Mouse (Mus musculus): ENCODE results near the gene Prr7. TPM values are rescaled to one million over a fixed set of nuclear protein-coding genes. Genes with fewer than 3 reads are reported as not detected.

Gene Prr7
- polyA plus RNA-seq (2015; fragmentation: Nextera tagmentation; extraction: Ambion mirVana), result 5.5 and 5.7 TPM in 2 replicates

GRCm38 (mm10) chr13:55464027-55464884 lies at the start of gene Prr7:
Prr7 (plus strand) TSS chr13:55464267.
- Histone ChIP-seq H3K4me2 (peak within 1 kb of the TSS; percentile 89), H3K27ac (peak within 1 kb of the TSS; percentile 97), H3K9me3 (no peaks in the 10 kb centered on the region), H3K27me3 (replicated peaks) (no peaks in the 10 kb centered on the region), H3K36me3 (replicated peaks) (peaks cover 3% of the 10 kb centered on the region; the same call in 1 of the 2 replicates), H3K4me3 (peak within 1 kb of the TSS; percentile 61), H3K9ac (peak within 1 kb of the TSS; percentile 76), H3K4me1 (peaks cover 57% of the 10 kb centered on the region)
- WGBS, result under 1% methylated on average over 79 of the region's 84 CpGs
- peak; percentile 80 for ATAC-seq (replicated peaks)

DNA sequence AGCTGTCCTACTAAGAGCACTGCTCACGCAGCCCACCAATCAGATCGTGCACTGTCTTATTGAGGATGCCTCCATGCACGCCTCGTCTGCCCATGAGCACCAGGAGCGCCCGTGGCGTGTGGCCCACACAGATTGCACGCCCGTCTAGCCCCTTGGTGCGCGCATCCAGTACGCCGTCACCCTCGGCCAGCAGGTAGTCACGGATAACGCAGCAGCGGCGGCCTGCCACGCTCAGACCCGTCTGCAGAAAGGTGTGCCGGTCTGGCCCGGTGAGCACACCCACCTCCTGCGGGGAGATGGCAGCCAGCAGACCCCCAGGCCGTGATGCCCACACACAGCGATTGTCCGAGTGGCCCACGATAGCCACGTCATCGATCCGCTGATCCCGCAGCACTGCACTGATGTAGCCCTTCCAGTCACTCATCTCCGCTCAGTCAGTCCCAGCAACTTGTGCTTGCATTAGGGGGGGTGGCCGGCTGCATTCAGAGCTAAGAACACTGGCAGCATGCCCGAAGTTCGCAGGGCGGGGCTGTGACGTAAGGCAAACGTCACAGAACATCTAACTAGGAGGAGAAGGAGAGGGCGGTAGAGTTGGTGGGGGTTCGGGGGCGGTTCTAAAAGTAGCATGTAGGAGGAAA lies 49.2 kb upstream of the Prr7 start, which contains the start of gene Pfn3:
Gene Pfn3, minus strand, starts transcription at position 490 of the 638 bp plus-strand sequence.
- H3K4me2 ChIP-seq, result peak within 1 kb of the TSS; percentile 60
- no peak within 1 kb of the TSS for H3K27ac ChIP-seq
- 11% methylated on average over 41 of the region's 41 CpGs for WGBS
- H3K4me3 ChIP-seq, result peak within 1 kb of the TSS; percentile 39
- no peaks in the 10 kb centered on the region for H3K9me3 ChIP-seq
- ATAC-seq (replicated peaks), result peak; percentile 67
- peaks cover 21% of the 10 kb centered on the region for H3K27me3 ChIP-seq (replicated peaks)
- no peaks in the 10 kb centered on the region for H3K36me3 ChIP-seq (replicated peaks)
- peak within 1 kb of the TSS; percentile 33 for H3K9ac ChIP-seq
- H3K4me1 ChIP-seq, result peaks cover 10% of the 10 kb centered on the region

DNA sequence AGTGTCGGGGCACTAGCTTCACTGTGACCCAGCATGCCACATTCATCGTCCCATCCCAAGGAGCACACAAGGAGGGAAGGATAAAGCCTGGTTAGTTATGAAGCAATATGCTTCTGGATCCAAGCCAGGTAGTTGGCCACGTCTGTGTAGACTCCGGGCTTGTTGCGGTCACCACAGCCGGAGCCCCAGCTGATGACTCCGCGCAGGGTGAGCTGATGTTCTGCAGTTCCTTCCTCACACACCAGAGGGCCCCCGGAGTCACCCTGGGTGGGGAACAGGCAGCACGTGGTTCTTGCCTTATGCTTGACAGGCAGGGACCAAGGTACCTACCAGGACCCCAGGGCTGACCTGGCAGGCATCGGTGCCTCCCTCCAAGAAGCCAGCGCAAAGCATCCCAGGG lies 46.1 kb upstream of the Prr7 start:
- peak; percentile 73; the same call in 1 of the 2 replicates for ATAC-seq (replicated peaks)
- Histone ChIP-seq H3K9me3 (no peaks in the 10 kb centered on the region), H3K27me3 (replicated peaks) (peaks cover 46% of the 10 kb centered on the region), H3K27ac (no peak overlapping the region), H3K4me2 (peak overlapping the region; percentile 34), H3K36me3 (replicated peaks) (no peaks in the 10 kb centered on the region), H3K4me1 (peaks cover 20% of the 10 kb centered on the region), H3K9ac (no peak overlapping the region; the same call in 1 of the 2 replicates), H3K4me3 (0 out of 2 replicates have a peak overlapping the region, but pooled peaks have one; percentile 4)
- WGBS, result 11% methylated on average over 12 of the region's 12 CpGs

- H3K4me1 ChIP-seq, result peaks cover 20% of the 10 kb centered on the region
- no peak overlapping the region for H3K9ac ChIP-seq
- WGBS, result 88% methylated on average over 5 of the region's 5 CpGs
- H3K4me2 ChIP-seq, result no peak overlapping the region
- no peak overlapping the region for H3K27ac ChIP-seq
- H3K36me3 ChIP-seq (replicated peaks), result no peaks in the 10 kb centered on the region
- no peak for ATAC-seq (replicated peaks)
- H3K4me3 ChIP-seq, result no peak overlapping the region
- H3K9me3 ChIP-seq, result no peaks in the 10 kb centered on the region
- peaks cover 46% of the 10 kb centered on the region for H3K27me3 ChIP-seq (replicated peaks)
These were observed 44.9 kb upstream of the Prr7 start for GRCm38 (mm10) chr13:55419142-55419541.

- no peak; the same call in 1 of the 2 replicates for ATAC-seq (replicated peaks)
- no peak overlapping the region for H3K9ac ChIP-seq
- no peak overlapping the region for H3K4me3 ChIP-seq
- H3K4me2 ChIP-seq, result peak overlapping the region; percentile 48
- H3K36me3 ChIP-seq (replicated peaks), result no peaks in the 10 kb centered on the region
- H3K9me3 ChIP-seq, result no peaks in the 10 kb centered on the region
- no peak overlapping the region for H3K27ac ChIP-seq
- H3K27me3 ChIP-seq (replicated peaks), result peaks cover 46% of the 10 kb centered on the region
- WGBS, result 32% methylated on average over 51 of the region's 51 CpGs
- peaks cover 15% of the 10 kb centered on the region for H3K4me1 ChIP-seq
These were observed 43.8 kb upstream of the Prr7 start for GRCm38 (mm10) chr13:55420018-55420932.

GRCm38 (mm10) chr13:55420933-55421800 lies 42.9 kb upstream of the Prr7 start:
- H3K9ac ChIP-seq, result 0 out of 2 replicates have a peak overlapping the region, but pooled peaks have one; percentile 8
- H3K27ac ChIP-seq, result no peak overlapping the region
- peak overlapping the region; percentile 19 for H3K4me3 ChIP-seq
- H3K4me2 ChIP-seq, result peak overlapping the region; percentile 48
- H3K4me1 ChIP-seq, result peaks cover 15% of the 10 kb centered on the region
- 16% methylated on average over 35 of the region's 35 CpGs for WGBS
- ATAC-seq (replicated peaks), result peak; percentile 78
- H3K27me3 ChIP-seq (replicated peaks), result peaks cover 46% of the 10 kb centered on the region
- no peaks in the 10 kb centered on the region for H3K9me3 ChIP-seq
- H3K36me3 ChIP-seq (replicated peaks), result no peaks in the 10 kb centered on the region

GRCm38 (mm10) chr13:55426613-55427012 lies 37.5 kb upstream of the Prr7 start, which contains the start of gene F12:
F12 (minus strand) TSS chr13:55426793.
- no peak within 1 kb of the TSS for H3K27ac ChIP-seq
- no peak within 1 kb of the TSS for H3K9ac ChIP-seq
- peaks cover 7% of the 10 kb centered on the region; the same call in 1 of the 2 replicates for H3K27me3 ChIP-seq (replicated peaks)
- no peak for ATAC-seq (replicated peaks)
- no peak within 1 kb of the TSS for H3K4me3 ChIP-seq
- H3K9me3 ChIP-seq, result no peaks in the 10 kb centered on the region
- WGBS, result 90% methylated on average over 10 of the region's 10 CpGs
- H3K4me1 ChIP-seq, result no peaks in the 10 kb centered on the region
- H3K4me2 ChIP-seq, result no peak within 1 kb of the TSS
- H3K36me3 ChIP-seq (replicated peaks), result no peaks in the 10 kb centered on the region

DNA sequence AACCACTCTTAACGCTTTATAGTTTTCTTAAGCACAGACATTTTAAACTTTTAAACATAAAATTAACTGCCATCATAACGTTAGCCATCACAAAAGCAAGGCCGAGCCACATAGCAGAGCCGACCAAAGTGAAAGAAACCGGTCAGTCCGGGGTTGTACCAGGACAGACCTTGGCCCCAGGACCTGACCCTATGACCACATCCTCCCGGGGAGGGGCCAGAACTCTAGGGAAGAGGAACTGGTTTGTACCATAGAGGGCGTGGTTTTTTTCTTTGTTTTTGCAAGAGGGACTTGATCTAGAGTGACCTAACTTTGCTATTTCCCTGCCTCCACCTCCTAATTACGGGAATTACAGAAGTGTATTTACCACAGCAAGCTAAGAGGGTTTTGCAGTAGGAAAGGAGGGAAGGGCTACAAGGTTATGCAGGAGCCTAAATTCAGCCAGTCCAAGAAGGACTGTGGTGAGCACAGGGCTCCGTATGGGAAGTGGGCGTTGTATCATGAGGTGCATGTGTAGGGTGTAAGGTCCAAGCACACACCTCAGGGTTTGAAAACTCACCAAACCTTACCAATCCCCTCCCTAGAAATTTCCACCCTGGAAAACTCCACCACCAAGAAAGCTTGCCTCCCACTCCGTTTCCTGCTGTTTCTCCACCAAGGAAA lies 34.7 kb upstream of the Prr7 start:
- H3K36me3 ChIP-seq (replicated peaks), result no peaks in the 10 kb centered on the region
- no peak overlapping the region for H3K4me3 ChIP-seq
- no peak overlapping the region for H3K4me2 ChIP-seq
- no peaks in the 10 kb centered on the region for H3K4me1 ChIP-seq
- H3K9me3 ChIP-seq, result no peaks in the 10 kb centered on the region
- no peaks in the 10 kb centered on the region for H3K27me3 ChIP-seq (replicated peaks)
- H3K9ac ChIP-seq, result no peak overlapping the region
- H3K27ac ChIP-seq, result no peak overlapping the region
- ATAC-seq (replicated peaks), result no peak
- WGBS, result 80% methylated on average over 12 of the region's 12 CpGs

DNA sequence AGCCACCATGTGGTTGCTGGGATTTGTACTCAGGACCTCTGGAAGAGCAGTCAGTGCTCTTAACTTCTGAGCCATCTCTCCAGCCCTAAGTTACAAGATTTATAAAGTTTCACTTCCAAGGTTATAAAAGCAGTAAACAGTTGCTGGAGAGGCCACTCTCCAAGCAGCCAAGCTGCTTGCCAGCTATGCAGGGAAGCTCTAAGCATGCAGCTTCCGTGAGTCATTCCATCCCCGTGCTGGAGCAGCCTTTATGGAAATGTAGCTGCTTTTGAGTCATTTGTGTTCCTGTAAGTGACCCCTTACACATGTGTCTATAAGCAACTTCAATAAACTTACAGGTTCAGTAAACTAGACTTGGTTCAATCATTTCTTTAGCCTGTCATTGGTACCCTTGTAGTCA lies 33.5 kb upstream of the Prr7 start:
- ATAC-seq (replicated peaks), result no peak
- WGBS, result 90% methylated on average over 2 of the region's 2 CpGs
- Histone ChIP-seq H3K4me2 (no peak overlapping the region), H3K27me3 (replicated peaks) (no peaks in the 10 kb centered on the region), H3K4me3 (no peak overlapping the region), H3K36me3 (replicated peaks) (no peaks in the 10 kb centered on the region), H3K9me3 (no peaks in the 10 kb centered on the region), H3K4me1 (no peaks in the 10 kb centered on the region), H3K27ac (no peak overlapping the region), H3K9ac (no peak overlapping the region)

GRCm38 (mm10) chr13:55431889-55432685 lies 32.0 kb upstream of the Prr7 start:
- Histone ChIP-seq H3K4me1 (no peaks in the 10 kb centered on the region), H3K27ac (no peak overlapping the region), H3K9ac (no peak overlapping the region), H3K4me3 (no peak overlapping the region), H3K27me3 (replicated peaks) (no peaks in the 10 kb centered on the region), H3K9me3 (no peaks in the 10 kb centered on the region; the same call in 1 of the 2 replicates), H3K36me3 (replicated peaks) (no peaks in the 10 kb centered on the region), H3K4me2 (no peak overlapping the region)
- WGBS, result 78% methylated on average over 10 of the region's 10 CpGs
- no peak for ATAC-seq (replicated peaks)

Data from midbrain, embryonic 15.5 days (tissue).